Comparison of ENCODE assay signal across 23 mouse cellular contexts in genomic region chr6:48982305-48982704, GRCm38 (mm10). TPM values are rescaled to one million over a fixed set of nuclear protein-coding genes. Genes with fewer than 3 reads are reported as not detected.
DNase-seq lines count a peak whose midpoint lies in the region; ATAC-seq lines count a peak whose summit lies in the region.
"Had no signal": no experiment of that assay in that cellular context is flagged by ENCODE, and none has a peak within 500 bp of the region (broad histone marks: within the 10 kb centered on the region; RNA-seq: fewer than 3 reads in every experiment).

No protein-coding gene starts in this region.

- intact Hi-C loops in left cerebral cortex, postnatal 25 days (cut with DNase I): no loop called here
- intact Hi-C loops in left cerebral cortex, postnatal 4 days (cut with DNase I): no loop called here

- no peak for ATAC-seq in erythroblast, adult 5-6 weeks (replicated peaks; ENCODE audit: low FRiP score, poor library complexity, severe bottlenecking)
- ATAC-seq: activated CD4-positive, CD25-positive, alpha-beta regulatory T cell, adult 4 months; forebrain, embryonic 14.5 days; hindbrain, embryonic 16.5 days; intestine, embryonic 15.5 days; midbrain, embryonic 15.5 days had no signal

- peak; percentile 18 to 59 for DNase-seq in left cerebral cortex, postnatal 25 days (ENCODE audit: low spot score in 2 of 2)
- DNase-seq in left cerebral cortex, postnatal 4 days: no peak
- peak; percentile 12 to 48 for DNase-seq in layer of hippocampus, adult 18-20 months (ENCODE audit: low spot score in 2 of 2)
- DNase-seq in layer of hippocampus, adult 9-10 months (ENCODE audit: low spot score): peak; percentile 1
- DNase-seq in telencephalon, adult 2 months (ENCODE audit: low read depth, low spot score): peak; percentile 8
- DNase-seq in embryo, embryonic 10 days (ENCODE audit: low spot score): no peak
- DNase-seq: adrenal gland, postnatal 10 days; cerebellum, adult 2 months; cerebellum, postnatal 36 days; gastrocnemius, adult 2 months; kidney, adult 8-10 months; kidney, postnatal 10 days; thymus, postnatal 14 days had no signal

RNA-seq across cellular contexts. Expression of gene Svs1, which starts 4.4 kb away (rescaled TPM):
- not detected for total RNA-seq in left cerebral cortex, postnatal 25 days (2021)
- total RNA-seq in left cerebral cortex, postnatal 4 days (2021): not detected
- not detected for total RNA-seq in layer of hippocampus, adult 18-20 months (2021)
- total RNA-seq in erythroblast, adult 5-6 weeks (2015; ENCODE audit: low replicate concordance): not detected in 2 replicates
- total RNA-seq in erythroblast, adult 5-6 weeks (2017; ENCODE audit: low replicate concordance): not detected in 2 replicates
- total RNA-seq: adrenal gland, postnatal 10 days; gastrocnemius, adult 2 months; gastrocnemius, postnatal 4 days; hematopoietic stem cell, adult 5-6 weeks; layer of hippocampus, postnatal 25 days; liver, adult 2 months had no signal

RNA-seq across cellular contexts. Expression of gene Doxl2, which starts 7.5 kb away (rescaled TPM):
- total RNA-seq in left cerebral cortex, postnatal 25 days (2021): not detected
- total RNA-seq in left cerebral cortex, postnatal 4 days (2021): not detected
- not detected for total RNA-seq in layer of hippocampus, adult 18-20 months (2021)
- not detected in 2 replicates for total RNA-seq in erythroblast, adult 5-6 weeks (2015; ENCODE audit: low replicate concordance)
- total RNA-seq in erythroblast, adult 5-6 weeks (2017; ENCODE audit: low replicate concordance): not detected in 2 replicates
- total RNA-seq: adrenal gland, postnatal 10 days; gastrocnemius, adult 2 months; gastrocnemius, postnatal 4 days; hematopoietic stem cell, adult 5-6 weeks; layer of hippocampus, postnatal 25 days; liver, adult 2 months had no signal

RNA-seq across cellular contexts. Expression of gene 1600015I10Rik, which starts 52.6 kb away (rescaled TPM):
- total RNA-seq in left cerebral cortex, postnatal 25 days (2021): not detected
- not detected for total RNA-seq in left cerebral cortex, postnatal 4 days (2021)
- total RNA-seq in layer of hippocampus, adult 18-20 months (2021): not detected
- not detected in 2 replicates for total RNA-seq in erythroblast, adult 5-6 weeks (2015; ENCODE audit: low replicate concordance)
- not detected in 2 replicates for total RNA-seq in erythroblast, adult 5-6 weeks (2017; ENCODE audit: low replicate concordance)
- total RNA-seq: gastrocnemius, adult 2 months; gastrocnemius, postnatal 4 days; hematopoietic stem cell, adult 5-6 weeks; layer of hippocampus, postnatal 25 days; liver, adult 2 months had no signal

RNA-seq across cellular contexts. Expression of gene Gpnmb, which starts 54.0 kb away (rescaled TPM):
- total RNA-seq in left cerebral cortex, postnatal 25 days (2021): 1 to 10 TPM; 1.3 to 1.7 TPM
- under 1 TPM; 0.40 to 0.87 TPM for total RNA-seq in left cerebral cortex, postnatal 4 days (2021)
- total RNA-seq in layer of hippocampus, adult 18-20 months (2021): 1 to 10 TPM; 4.7 to 7.1 TPM
- not detected in 2 replicates for total RNA-seq in erythroblast, adult 5-6 weeks (2015; ENCODE audit: low replicate concordance)
- 0.70 TPM in 1 of 2 replicates, not detected in the other for total RNA-seq in erythroblast, adult 5-6 weeks (2017; ENCODE audit: low replicate concordance)
- total RNA-seq: hematopoietic stem cell, adult 5-6 weeks had no signal

Comparison
In these comparisons a context has a peak if more than half of its experiments do, and no peak if none do; other contexts are left out.
1. DNase-seq: peak in left cerebral cortex, postnatal 25 days (2 of 2), layer of hippocampus, adult 18-20 months (2 of 2), layer of hippocampus, adult 9-10 months (single experiment) and telencephalon, adult 2 months (single experiment); none in left cerebral cortex, postnatal 4 days (single experiment) and embryo, embryonic 10 days (single experiment).